Mouse (Mus musculus) brain, embryonic 18.5 days (tissue): Measurements from ENCODE around the gene Sf3b3.

ENCODE experiments used
- DNase-seq: peaks from one replicate; pipeline ENCODE4 v3.0.0-alpha.2; 2012; ENCODE audit warnings: low read depth, low spot score

Sf3b3 gene

DNA sequence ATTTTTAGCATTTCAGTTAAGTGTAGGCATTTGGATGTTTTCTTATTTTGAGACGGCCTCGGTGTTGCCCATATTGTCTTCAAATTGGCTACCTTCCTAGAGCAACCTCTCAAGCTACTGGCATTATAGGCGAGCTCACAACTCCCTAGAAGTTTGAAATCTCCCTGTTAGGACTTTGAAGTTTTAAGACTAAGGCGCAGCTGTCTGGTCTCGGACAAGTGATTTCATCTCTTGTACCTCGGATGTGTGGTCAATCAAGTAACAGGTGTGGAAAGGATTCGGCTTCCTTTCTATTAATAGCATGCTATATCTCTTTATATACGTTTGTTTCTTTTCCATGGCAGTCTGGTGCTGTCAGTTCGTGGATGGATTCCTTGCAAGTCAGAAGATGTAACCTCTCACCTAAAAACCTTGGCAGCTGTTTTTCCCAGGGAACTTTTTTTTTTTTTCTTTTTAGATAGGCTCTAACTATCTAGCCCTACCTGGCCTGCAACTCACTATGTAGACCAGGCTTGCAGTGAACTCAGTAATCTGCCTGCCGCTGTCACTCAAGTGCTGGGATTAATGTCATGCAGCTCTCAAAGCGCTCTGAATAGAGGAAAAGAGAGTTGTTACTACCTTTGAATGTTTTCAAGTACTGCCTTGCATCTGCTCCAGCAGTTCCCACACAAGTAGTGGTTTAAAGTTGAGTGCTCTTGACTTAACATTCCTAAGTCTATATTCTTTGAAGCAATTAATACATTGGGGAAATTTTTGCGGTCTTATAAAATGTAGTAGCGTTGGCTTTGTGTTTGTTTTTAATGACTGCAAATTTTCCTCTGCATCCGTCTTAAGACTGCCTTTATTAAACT lies 1.3 kb upstream of the Sf3b3 start:
- no peak for DNase-seq

DNA sequence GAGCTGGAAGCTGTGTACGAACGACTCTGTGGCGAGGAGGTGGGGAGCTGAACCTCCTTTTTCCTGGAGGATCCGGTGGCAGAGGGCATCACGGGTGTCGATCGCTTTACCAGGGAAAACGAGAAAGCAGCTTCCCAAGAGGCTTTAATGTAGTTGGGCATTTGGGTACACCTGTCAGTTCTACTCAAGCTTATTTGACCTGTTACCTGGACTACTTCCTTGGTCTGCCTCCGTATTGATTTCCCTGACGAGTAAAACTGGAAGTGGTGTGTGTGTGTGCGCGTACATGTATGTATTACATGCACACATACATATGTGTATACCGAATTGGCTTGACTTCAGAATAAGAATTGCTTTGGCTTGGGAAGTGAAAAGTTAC lies 573 bp upstream of the Sf3b3 start:
- no peak for DNase-seq

DNA sequence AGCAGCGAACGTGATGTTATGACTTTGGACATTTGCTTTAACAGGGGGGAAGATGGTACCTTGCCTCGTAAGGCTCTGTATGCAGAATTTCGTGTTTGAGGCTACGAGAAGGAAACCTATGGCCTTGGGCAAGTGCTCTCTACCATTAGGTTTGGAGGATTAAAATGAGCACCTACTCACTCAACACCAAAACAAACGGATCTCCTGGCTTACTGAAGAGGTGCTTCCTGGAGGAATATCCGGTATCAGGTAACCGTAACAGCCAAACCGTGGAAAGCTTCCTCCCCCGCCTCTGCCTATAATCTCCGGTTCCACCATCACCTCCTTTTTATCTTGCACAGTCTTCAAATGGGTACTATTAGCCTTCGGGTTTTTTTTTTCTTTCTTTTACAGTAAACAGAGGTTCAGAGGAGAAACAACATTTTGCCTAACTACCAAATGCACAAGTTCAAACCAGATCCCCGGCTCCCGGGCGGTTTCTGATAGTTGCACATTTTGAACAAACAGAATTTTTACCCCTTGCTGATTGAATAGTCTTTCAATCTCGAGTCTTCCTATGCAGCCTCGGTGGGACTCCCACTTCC lies 674 bp downstream of the Sf3b3 start:
- no peak for DNase-seq

DNA sequence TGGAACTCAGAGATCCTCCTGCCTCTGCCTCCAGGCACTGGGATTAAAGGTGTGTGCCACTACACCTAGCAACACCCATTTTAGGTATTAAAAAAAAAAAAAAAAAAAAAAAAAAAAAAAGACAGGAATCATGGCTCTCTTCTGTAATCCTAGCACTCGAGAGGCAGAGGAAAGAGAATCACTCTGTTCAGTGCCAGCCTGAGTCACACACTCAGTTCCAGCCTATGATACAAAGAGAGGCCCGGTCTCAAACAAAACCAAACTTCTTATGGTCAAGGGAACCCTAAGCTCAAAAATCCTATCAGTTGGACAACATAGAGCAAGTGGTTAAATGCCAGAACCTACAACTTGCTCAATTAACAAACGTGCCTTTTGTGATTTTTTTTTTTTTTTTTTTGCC lies 1.6 kb downstream of the Sf3b3 start:
- DNase-seq, result no peak

DNA sequence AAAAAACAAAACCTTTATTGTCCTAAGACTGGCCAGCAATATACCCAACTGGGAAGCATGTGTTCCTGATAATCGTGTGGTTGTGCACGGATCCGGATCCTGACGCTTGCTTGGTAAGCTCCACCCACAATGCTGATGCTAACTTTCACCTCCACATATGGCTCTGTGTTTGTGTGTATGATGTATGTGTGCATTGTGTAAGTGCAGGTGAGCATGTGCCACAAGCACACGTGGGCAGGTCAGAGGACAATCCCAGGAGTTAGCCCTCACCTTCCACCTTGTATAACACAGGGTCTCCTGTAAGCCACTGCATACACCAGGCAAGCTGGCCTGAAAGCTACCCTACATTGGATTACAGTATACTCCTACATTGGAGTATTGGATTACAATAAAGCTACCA lies 3.4 kb downstream of the Sf3b3 start:
- no peak for DNase-seq

DNA sequence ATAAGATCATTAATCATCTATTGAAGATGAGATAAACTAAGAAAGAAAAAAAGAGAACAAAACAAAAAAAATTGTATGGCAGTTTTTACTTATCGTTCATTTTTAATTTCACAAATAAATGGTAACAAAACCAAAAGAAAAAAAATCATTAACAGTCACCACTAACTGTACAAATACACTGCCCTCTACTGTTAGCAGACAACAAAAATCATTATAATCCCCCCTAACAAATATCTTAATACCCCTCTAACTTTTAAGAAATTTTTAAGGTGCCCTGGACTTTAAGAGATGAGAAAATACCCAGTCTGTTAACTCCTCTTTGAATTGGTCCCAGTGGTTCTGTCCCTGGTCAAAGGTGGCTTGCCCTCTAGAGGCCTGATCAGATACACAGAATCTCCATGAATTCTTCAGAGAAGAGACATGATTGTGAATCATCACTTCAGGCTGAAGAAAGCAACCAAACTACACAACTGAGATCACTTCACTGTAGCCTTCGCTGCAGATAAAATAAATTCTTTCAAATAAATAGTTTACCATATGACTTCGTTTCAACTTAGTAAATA lies 4.5 kb downstream of the Sf3b3 start:
- no peak for DNase-seq

DNA sequence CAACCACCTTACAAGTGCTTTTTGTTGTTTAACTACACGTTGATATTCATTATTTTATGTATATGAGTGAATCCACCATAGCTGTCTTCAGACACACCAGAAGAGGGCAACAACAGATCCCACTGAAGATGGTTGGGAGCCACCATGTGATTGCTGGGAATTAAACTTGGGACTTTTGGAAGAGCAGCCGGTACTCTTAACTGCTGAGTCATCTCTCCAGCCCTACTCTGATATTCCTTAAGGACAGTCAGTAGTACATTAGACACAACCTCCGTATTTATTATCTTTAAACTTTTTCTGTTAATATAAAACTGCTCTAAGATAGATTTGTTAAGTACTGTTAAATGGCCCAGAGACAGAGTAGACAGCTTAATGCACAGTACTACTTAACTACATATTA lies 14.6 kb downstream of the Sf3b3 start:
- no peak for DNase-seq

DNA sequence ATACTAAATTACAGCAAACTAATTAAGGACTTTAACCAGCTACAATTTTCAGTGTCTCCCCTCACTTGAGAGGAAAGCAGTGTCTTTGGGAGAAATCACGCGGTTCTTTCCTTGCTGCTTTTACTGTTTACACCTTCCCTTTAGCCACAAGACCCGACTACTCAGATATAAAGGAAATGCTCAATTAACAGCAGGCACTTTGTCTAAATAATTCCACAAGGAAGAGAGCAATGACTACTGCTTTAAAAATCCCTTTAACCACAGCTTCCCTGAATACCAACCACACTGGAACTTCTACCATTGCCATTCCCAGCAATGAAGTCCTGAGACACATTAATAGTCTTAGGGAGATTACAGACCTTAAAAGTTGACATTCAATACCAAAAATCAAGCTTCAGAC lies 18.1 kb downstream of the Sf3b3 start:
- DNase-seq, result no peak

DNA sequence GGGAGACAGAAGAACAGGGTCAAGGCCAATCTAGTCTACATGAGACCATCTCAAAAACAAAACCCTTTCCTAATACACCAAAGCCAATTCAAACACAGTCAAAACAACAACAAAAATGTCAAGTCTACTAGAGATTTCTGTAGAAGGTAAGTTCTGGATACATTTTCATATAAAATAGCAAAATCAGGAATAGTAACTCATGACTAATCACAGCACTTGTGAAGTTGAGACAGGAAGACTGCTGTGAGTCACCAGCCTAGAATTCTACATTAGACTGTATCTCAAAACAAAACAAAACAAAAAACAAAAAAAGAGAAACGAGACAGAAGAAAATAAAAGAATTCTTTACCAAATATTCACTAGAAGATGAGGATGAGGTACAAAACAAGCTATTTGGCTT lies 21.7 kb downstream of the Sf3b3 start:
- DNase-seq, result no peak

DNA sequence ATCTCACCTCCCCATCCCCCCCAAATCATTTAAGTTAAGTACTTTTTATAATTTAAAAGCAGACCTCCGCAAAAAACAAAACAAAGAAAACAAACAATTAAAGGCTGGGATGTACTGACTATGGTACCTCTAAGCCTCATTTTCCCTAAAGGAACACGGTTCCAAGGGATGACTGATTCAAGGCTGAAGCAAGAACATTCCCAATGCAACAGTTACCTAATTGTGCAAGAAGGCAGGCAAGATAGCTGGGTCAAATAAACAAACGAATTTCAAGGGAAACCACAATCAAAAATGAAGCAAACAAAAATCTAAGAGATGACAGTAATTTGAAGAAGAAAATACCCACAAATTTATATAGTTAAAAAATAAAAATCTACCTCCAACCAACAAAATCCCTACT lies 24.6 kb downstream of the Sf3b3 start:
- no peak for DNase-seq

DNA sequence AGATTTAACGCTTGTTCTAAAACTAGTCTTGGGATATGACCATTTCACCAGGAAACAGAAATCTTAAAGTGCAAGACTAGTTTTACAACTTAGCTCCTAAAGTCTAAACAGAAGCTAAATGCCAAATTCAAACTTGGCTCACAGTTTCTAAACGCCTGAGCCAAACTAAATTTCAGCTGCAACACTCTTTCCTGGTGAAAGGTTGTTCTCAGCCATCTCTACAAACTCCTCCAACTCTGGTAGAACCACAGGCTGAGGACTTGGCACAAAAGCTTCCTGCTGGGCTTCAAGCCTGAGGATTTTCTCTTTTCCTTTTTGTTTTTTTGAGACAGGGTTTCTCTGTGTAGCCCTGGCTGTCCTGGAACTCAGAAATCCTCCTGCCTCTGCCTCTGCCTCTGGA lies 26.3 kb downstream of the Sf3b3 start:
- DNase-seq, result no peak

DNA sequence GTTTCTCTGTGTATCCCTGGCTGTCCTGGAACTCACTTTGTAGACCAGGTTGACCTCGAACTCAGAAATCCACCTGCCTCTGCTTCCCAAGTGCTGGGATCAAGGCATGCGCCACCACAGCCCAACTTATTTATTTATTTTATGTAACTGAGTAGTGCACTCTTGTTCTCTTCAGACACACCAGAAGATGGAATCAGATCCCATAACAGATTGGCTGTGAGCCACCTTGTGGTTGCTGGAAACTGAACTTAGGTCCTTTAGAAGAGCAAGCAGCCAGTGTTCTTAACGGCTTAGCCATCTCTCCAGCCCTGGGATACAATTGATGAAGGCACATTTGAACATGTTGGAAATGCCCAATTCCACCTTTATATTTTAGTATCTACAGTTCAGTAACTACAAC lies 28.0 kb downstream of the Sf3b3 start:
- no peak for DNase-seq

DNA sequence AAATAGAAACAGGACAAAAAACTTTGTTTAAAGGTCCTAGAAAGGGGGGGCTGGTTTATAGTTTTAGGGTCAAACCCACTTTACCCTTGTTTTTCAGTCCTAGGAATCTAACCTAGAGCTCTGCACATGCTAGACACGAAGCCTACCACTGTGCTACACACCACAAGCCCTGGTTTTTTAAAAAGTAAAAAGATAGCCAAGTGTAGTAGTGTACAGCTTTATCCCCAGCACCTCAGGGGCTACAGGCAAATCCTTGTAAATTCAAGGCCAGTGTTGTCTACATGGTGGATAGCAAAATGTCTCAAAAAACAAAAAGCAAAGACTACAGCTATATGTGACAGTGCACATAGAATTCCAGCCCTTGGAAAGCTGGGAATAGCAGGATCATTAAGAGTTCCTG lies 29.6 kb downstream of the Sf3b3 start:
- DNase-seq, result no peak

DNA sequence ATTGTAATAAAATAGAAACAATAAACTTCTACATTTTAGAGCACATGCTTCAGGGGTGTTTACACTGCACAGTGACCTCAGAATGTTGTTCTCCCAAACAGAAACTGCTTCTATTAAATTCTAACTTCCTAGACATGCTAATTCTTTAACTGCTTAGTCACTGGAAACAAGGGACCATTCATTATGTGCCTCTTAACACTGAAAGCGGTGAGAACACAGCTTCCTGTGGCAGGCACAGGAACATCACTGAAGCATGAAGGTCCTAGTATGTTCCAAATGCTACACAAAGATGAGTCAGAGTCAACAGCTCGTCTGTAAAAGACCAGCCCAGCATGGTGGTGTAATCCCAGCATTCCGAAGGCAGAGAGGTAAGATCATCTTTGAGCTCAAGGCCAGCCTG lies 31.3 kb downstream of the Sf3b3 start:
- no peak for DNase-seq

DNA sequence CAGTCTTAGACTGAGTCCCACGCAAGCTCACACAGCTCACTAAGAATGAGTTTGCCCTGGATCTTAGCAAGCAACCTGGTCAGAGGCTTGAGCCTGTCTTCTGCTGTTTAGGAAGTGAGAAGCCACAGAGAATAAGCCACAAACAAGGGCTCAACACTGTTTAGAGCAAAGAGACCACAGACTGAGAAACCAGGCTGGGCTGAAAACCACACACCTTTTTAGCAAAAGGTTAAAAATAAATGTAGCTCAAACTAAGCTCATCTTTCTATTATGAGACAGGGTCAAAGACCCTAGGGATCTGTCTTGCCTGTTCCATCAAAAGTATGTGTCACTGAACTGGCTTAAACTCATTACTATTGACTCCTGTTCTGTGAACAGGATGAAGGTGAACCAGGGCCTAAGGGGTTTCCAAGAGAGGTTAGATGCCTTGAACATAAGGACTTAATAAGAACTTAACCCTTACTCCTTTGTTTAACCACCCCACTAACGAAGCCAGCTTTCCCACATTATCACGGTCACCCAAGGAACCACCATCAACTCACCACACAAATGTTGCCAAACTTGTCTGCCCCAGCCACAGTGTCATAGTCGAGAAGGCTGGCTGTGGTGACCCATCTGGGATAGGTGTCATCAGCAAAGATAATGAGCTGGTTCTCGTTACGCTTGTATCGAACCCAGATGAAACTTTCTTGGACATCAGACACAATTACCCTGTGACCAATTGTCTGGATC lies 33.3 kb downstream of the Sf3b3 start:
- no peak for DNase-seq

DNA sequence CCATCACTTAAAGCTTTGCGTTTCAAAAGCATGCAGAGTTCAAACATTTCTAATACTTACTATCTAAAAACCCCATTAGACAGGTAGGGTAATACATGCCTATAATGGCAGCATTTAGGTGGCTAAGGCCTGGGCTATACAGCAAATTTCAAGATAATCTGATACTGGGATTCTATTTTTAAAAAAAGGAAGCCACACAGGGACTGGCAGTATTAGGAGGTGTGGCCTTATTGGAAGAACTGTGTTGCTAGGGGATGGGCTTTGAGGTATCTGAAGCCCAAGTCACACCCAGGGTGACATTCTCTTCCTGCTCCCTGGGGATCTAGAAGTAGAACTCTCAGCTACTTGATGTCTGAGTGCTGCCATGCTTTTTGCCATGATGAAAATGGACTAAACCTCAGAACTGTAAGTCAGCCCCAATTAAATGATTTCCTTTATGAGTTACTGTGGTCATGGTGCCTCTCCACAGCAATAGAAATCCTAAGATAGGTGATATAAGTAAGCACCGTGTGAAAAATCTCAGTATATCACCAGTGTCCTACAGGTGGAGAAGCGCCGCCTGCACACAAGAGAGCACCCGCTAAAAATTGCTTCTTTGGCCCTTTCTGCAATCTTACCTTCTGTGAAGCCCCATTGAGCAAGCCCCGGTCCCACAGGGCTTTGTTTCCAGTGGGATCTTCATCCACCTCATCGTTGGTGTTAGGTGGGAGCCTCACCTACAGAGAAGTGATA lies 34.1 kb downstream of the Sf3b3 start:
- no peak for DNase-seq

DNA sequence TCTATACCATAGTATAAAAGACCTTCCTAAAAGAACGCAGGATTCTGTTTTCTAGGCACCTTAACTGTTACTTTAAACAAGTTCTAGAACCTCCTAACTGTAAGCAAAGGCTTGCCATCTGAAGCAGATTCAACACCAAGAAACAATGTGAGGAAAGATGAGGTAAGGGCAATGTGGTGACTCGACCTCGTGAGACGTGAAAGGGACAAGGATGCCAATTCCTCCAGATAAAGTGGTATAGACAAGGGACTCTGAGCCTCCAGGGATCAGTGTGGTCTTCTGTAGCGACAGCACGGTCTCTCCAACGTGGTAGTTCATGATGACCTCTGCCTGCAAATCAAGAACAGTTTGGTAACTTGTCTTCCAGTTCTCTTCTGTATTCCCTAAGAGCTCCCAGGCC lies 34.8 kb downstream of the Sf3b3 start:
- DNase-seq, result no peak

DNA sequence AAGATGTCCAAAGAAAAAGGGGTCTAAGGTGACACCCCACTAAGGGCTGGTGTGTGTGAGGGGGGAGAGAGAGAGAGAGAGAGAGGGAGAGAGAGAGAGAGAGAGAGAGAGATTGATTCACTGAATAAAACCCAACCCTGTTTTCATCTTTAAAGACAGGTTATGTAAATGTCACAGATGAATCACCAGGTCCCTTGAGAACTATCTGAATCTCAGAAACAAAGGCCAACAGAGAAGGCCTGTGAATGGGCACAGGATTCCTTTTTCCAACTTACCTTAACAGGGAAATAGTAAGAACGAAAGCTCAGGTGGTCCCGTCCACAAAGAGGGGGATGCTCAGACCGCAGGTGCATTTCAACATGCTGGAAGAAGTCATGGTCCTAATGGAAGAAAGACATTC lies 35.5 kb downstream of the Sf3b3 start:
- DNase-seq, result no peak

DNA sequence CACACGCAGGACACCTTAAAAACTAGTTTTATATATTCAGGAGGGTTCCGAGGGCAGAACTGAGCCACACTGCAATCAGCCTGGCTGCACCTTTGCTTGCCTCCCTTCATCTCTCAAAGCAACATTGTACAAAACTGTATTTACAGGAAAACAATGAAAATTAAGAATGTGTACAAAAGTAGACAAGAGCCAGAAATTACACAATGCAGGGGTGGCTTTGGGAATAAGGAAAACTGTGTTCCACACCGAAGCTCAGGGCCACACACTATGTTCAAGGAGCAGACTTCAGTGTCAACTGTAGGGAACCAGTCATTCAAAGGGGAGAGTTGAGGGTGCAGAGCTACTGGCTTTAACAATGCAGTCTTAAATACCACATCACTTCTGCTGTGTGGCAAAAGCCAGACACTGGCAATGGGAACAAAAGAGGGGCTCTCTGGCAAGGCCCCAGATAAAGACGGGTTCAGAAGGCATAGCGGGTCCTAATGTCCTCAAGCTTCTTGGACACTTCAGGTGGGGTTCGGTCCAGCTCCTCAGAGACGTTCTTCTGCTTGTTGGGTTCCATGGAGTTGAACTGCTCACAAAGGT lies 36.0 kb downstream of the Sf3b3 start:
- no peak for DNase-seq

DNA sequence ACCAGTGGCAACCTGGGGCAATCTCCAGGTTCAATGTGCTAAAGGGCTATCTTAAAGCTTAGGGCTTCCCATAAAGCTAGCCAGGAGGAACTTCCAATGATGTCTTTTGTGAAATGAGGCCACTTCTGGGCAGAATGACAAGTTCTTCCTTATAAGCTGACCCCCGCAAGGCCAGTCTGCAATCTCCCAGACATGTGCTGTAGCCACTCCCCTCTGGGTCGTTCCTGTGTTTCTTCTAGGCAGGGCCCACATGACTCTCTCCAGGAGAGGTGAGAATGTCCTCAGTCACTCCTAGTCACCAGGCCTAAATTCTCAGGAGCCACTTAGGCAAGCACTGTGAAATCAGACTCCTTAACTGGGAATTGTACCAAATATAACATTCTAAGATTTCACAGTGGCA lies 36.8 kb downstream of the Sf3b3 start:
- no peak for DNase-seq
